Mouse (Mus musculus): Measurements from ENCODE around the gene Nkx1-2. TPM values are rescaled to one million over a fixed set of nuclear protein-coding genes. Genes with fewer than 3 reads are reported as not detected.

The Nkx1-2 gene
- total RNA-seq (2021) = not detected
- long read RNA-seq, experiment 1 = 0 reads
- long read RNA-seq, experiment 2 = 0 reads

- DNase-seq = no peak
- intact Hi-C loops (cut with DNase I) = no loop called here
Observed at GRCm38 (mm10) chr7:132599071-132599975, at the start of gene Nkx1-2. Gene Nkx1-2 (minus strand): TSS chr7:132599637.

GRCm38 (mm10) chr7:132646514-132646913 is 47.1 kb upstream of the Nkx1-2 start:
- no peak for DNase-seq
- intact Hi-C loops (cut with DNase I) = loop anchor here (10.0 kb wide), 1 partner anchor 468 kb away; no protein-coding TSS in a partner anchor

- intact Hi-C loops (cut with DNase I) = loop anchor here (10.0 kb wide), 1 partner anchor 470 kb away; no protein-coding TSS in a partner anchor
- DNase-seq = no peak
Observed at GRCm38 (mm10) chr7:132644605-132645279, 45.3 kb upstream of the Nkx1-2 start.

GRCm38 (mm10) chr7:132641606-132642005 is 42.2 kb upstream of the Nkx1-2 start:
- intact Hi-C loops (cut with DNase I) = loop anchor here (10.0 kb wide), 1 partner anchor 473 kb away; no protein-coding TSS in a partner anchor
- DNase-seq = no peak

GRCm38 (mm10) chr7:132640946-132641345 is 41.5 kb upstream of the Nkx1-2 start:
- intact Hi-C loops (cut with DNase I) = loop anchor here (10.0 kb wide), 1 partner anchor 474 kb away; no protein-coding TSS in a partner anchor
- DNase-seq = no peak

- DNase-seq = no peak
- intact Hi-C loops (cut with DNase I) = loop anchor here (5.0 to 10.0 kb wide), 2 partner anchors 414 to 741 kb away; no protein-coding TSS in a partner anchor
Observed at GRCm38 (mm10) chr7:132638446-132639087, 39.1 kb upstream of the Nkx1-2 start.

- DNase-seq = no peak
- intact Hi-C loops (cut with DNase I) = loop anchor here (5.0 to 10.0 kb wide), 2 partner anchors 412 to 740 kb away; no protein-coding TSS in a partner anchor
Observed at GRCm38 (mm10) chr7:132637292-132637691, 37.9 kb upstream of the Nkx1-2 start.

GRCm38 (mm10) chr7:132631313-132631712 is 31.9 kb upstream of the Nkx1-2 start:
- intact Hi-C loops (cut with DNase I) = loop anchor here (10.0 kb wide), 1 partner anchor 407 kb away; no protein-coding TSS in a partner anchor
- DNase-seq = no peak

- intact Hi-C loops (cut with DNase I) = no loop called here
- no peak for DNase-seq
Observed at GRCm38 (mm10) chr7:132627448-132627847, 28.0 kb upstream of the Nkx1-2 start.

GRCm38 (mm10) chr7:132626174-132626573 is 26.7 kb upstream of the Nkx1-2 start:
- intact Hi-C loops (cut with DNase I) = no loop called here

GRCm38 (mm10) chr7:132624161-132624560 is 24.7 kb upstream of the Nkx1-2 start:
- no peak for DNase-seq
- intact Hi-C loops (cut with DNase I) = no loop called here

More at GRCm38 (mm10) chr7:132626174-132626573, 26.7 kb upstream of the Nkx1-2 start:
- no peak for DNase-seq

GRCm38 (mm10) chr7:132619975-132620918 is 20.8 kb upstream of the Nkx1-2 start:
- no peak for DNase-seq
- intact Hi-C loops (cut with DNase I) = no loop called here

- intact Hi-C loops (cut with DNase I) = no loop called here
- DNase-seq = no peak
Observed at GRCm38 (mm10) chr7:132619549-132619948, 20.1 kb upstream of the Nkx1-2 start.

GRCm38 (mm10) chr7:132617021-132617564 is 17.7 kb upstream of the Nkx1-2 start:
- no peak for DNase-seq
- intact Hi-C loops (cut with DNase I) = no loop called here

GRCm38 (mm10) chr7:132616391-132616790 is 17.0 kb upstream of the Nkx1-2 start:
- DNase-seq = no peak
- intact Hi-C loops (cut with DNase I) = no loop called here

- no peak for DNase-seq
- intact Hi-C loops (cut with DNase I) = no loop called here
Observed at GRCm38 (mm10) chr7:132615346-132615745, 15.9 kb upstream of the Nkx1-2 start.

- no peak for DNase-seq
- intact Hi-C loops (cut with DNase I) = no loop called here
Observed at GRCm38 (mm10) chr7:132611530-132611929, 12.1 kb upstream of the Nkx1-2 start.

GRCm38 (mm10) chr7:132610468-132611318 is 11.3 kb upstream of the Nkx1-2 start, which contains the start of gene Lhpp:
Gene Lhpp (plus strand): TSS chr7:132610638.
- intact Hi-C loops (cut with DNase I) = no loop called here
- peak; percentile 70 to 72 for DNase-seq
